Mouse (Mus musculus): ENCODE data around the gene Unc13d.
"Not testable (repeated sequence)": the region's sequence is repeated elsewhere in the genome, so short reads cannot be mapped to it uniquely, and the experiment has no call there.

The Unc13d gene

DNA sequence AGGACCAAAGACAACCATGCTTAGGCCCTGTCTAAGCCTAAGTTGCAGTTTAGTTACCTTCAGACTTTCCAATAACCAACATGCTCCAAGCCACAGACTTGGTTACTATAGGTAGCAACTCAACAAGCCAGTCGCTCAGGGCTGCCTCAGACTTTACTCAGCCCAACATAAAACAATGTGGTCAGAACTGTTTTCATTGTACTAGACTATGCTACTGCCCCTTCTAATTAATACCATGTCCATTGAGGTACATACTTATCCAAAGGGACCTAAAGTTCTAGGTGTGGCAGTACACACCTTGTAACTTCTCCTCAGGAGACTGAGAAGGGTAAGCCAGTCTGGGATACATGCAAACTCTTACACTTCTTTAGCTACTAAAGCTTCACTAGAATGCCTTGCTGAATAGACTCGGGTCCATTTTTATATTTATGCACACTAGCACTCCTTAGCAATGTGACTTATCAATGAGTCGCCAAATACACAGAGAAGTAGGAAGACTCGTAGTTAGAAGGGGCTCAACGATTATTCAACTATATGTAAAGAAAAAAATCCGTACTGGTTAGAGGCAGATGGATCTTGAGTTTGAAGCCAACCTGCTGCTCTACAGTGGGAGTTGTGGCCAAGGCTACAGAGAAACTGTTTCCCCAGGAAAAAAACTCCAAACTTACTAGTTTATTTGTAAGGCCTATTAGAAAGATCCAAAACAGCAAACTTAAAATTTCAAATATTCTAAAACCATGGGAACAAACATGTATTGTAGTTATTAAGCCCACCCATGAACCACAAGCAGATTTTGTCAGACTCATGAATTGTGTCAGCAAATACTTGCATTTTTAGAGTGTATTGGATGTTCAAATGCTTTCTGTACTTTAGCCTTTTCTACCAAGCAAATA, 56.2 kb downstream of the Unc13d start:
- DNase-seq (ENCODE audit: low read depth): peak; percentile 43

DNA sequence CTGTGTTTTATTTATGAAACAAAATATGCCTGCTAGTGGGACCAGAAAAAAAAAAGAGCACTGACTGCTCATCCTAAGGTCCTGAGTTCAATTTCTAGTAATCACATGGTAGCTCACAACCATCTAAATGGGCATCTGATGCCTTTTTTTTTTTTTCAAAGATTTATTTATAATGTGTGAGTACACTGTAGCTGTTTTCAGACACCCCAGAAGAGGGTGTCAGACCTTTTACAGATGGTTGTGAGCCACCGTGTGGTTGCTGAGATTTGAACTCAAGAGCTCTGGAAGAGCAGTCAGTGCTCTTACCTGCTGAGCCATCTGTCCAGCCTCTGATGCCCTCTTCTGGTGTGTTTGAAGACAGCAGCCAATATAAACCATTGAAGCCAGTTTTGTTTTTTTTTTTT, 57.2 kb downstream of the Unc13d start:
- DNase-seq (ENCODE audit: low read depth): peak; percentile 63

GRCm38 (mm10) chr11:116019976-116020411, 57.8 kb downstream of the Unc13d start:
- peak; percentile 50 for DNase-seq (ENCODE audit: low read depth)

DNA sequence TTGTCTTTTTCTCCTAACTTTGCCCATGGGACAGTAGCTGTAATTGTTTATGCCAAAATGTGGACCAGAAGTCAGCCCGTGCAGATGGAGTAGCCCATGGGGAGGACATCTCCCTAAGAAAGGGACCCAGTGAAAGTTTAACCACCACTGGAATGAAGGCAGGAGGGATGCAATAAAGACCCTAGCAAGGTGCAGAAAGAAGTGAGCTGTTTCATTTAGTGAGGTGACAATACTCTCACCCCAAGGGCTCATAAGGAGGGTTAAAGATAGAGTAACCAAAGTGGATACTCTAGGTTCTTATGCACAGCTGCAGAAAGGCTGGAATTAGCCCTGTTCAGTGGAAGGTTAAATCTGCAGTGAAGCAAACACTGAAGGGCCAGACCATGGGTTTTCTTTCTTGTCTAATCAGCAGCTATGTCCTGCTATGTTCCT, 58.4 kb downstream of the Unc13d start:
- DNase-seq (ENCODE audit: low read depth): peak; percentile 38

GRCm38 (mm10) chr11:116018867-116019266, 58.9 kb downstream of the Unc13d start:
- not testable (repeated sequence) for DNase-seq (ENCODE audit: low read depth)

GRCm38 (mm10) chr11:116018106-116018505, 59.7 kb downstream of the Unc13d start:
- peak; percentile 60 for DNase-seq (ENCODE audit: low read depth)

- no peak for DNase-seq (ENCODE audit: low read depth)
Observed at GRCm38 (mm10) chr11:116014821-116015220, 62.9 kb downstream of the Unc13d start.

DNA sequence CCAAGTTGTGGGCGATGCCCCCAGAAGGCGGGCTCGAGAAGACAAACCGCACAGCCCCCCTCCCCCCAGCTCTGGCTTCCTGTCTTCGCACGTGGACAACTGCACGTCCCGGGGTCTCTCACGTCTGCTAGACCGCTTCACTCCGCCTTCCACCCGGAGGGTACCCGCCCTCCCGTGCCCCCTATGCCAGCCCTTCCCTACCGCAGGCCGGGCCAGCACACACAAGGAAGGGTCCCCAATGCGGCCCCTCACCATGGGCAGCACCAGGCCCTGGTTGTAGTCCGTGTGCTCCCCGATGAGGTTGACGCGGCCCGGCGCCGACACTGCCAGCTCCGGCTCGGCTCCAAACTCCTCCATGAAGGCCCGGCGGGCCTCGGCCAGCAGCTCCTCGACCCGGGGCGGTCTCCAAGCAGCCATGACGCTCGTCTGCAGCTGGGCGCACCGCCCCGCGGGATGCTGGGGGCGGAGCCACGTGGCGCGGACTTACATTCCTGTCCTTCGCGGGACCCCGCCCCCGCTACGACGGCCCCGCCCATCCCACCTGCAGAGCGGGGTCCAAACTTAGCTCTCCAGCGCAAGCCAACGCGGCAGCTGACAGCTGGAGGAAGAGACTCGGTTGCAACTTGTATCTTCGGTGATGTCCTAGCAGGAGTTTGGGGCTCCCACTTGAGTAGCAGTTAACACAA, 65.4 kb downstream of the Unc13d start, which contains the start of gene Galk1:
Galk1 (minus strand) TSS at position 458 of the 686 bp plus-strand sequence.
- peak; percentile 92 for DNase-seq (ENCODE audit: low read depth)
